In the genomic region with DNA sequence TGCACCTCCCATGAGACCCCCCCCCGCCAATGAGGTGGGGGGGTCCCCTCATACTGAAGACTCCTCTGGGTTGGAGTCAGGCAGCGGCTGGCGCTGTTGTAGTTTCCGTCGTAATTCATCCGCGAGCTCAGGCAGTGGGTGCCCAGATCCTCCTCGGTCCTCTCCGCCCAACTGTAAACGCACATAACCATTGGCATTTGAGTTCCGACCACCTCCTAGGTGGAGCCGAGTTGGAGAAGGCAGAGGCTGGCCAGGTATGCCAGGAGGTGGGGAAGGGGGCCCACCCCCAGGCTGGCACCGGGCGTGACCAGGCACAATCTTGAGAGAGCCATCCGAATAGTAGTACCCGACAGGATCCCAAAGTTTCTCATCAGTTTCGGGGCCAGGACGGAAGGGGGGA, we compare ENCODE assay signal across 17 mouse cellular contexts. TPM values are rescaled to one million over a fixed set of nuclear protein-coding genes. Genes with fewer than 3 reads are reported as not detected.
DNase-seq lines count a peak whose midpoint lies in the region; ATAC-seq and TF ChIP-seq lines count a peak whose summit lies in the region.
"Had no signal": no experiment of that assay in that cellular context is flagged by ENCODE, and none has a peak within 500 bp of the region (broad histone marks: within the 10 kb centered on the region; RNA-seq: fewer than 3 reads in every experiment).

No protein-coding gene starts in this region.

- H3K36me3 ChIP-seq in lung, embryonic 14.5 days (ENCODE audit: insufficient read depth), result peaks cover 66% of the 10 kb centered on the region
- peaks cover 66% of the 10 kb centered on the region for H3K36me3 ChIP-seq in embryonic facial prominence, embryonic 10.5 days (replicated peaks)
- H3K36me3 ChIP-seq in limb, embryonic 10.5 days, result peaks cover 66% of the 10 kb centered on the region

- intact Hi-C loops in heart, postnatal 36 days (cut with DNase I), result loop anchor here (5.0 kb wide), 1 partner anchor 188 kb away; no protein-coding TSS in a partner anchor

- no peak for TF ChIP-seq CTCF in lung, embryonic 14.5 days (IDR thresholded peaks at IDR 0.05; ENCODE audit: low read depth)

- H3K4me3 ChIP-seq in lung, embryonic 14.5 days (ENCODE audit: low read depth, low read length), result no peak overlapping the region
- H3K4me3 ChIP-seq in embryonic facial prominence, embryonic 10.5 days, result peak overlapping the region; percentile 0; the same call in 1 of the 2 replicates
- H3K4me3 ChIP-seq in limb, embryonic 10.5 days, result peak overlapping the region; percentile 14; the same call in 1 of the 2 replicates
- H3K4me3 ChIP-seq: heart, embryonic 15.5 days; hindbrain, embryonic 10.5 days; liver, embryonic 12.5 days had no signal

- peak overlapping the region; percentile 3; the same call in 1 of the 2 replicates for H3K9ac ChIP-seq in lung, embryonic 14.5 days
- H3K9ac ChIP-seq: heart, embryonic 15.5 days; liver, embryonic 12.5 days had no signal

- WGBS in lung, embryonic 14.5 days, result 77% methylated on average over 18 of the region's 18 CpGs
- 89% methylated on average over 18 of the region's 18 CpGs for WGBS in embryonic facial prominence, embryonic 10.5 days
- WGBS in limb, embryonic 10.5 days, result 88% methylated on average over 18 of the region's 18 CpGs

- H3K4me1 ChIP-seq in lung, embryonic 14.5 days (ENCODE audit: insufficient read depth), result peaks cover 12% of the 10 kb centered on the region
- peaks cover 65% of the 10 kb centered on the region for H3K4me1 ChIP-seq in embryonic facial prominence, embryonic 10.5 days
- H3K4me1 ChIP-seq in limb, embryonic 10.5 days, result peaks cover 57% of the 10 kb centered on the region

- no peak overlapping the region for H3K4me2 ChIP-seq in lung, embryonic 14.5 days
- H3K4me2 ChIP-seq: heart, embryonic 15.5 days; liver, embryonic 12.5 days had no signal

- ATAC-seq in lung, embryonic 14.5 days (ENCODE audit: insufficient read depth), result no peak
- ATAC-seq in monocyte, adult 5-6 weeks (replicated peaks; ENCODE audit: insufficient number of reproducible peaks, low FRiP score, low TSS enrichment, poor library complexity, severe bottlenecking), result no peak
- ATAC-seq: forebrain, embryonic 16.5 days; inflammation-experienced regulatory T-cells, adult 6 months; liver, embryonic 12.5 days had no signal

- H3K27ac ChIP-seq in lung, embryonic 14.5 days (ENCODE audit: low read depth), result no peak overlapping the region
- no peak overlapping the region for H3K27ac ChIP-seq in embryonic facial prominence, embryonic 10.5 days (replicated peaks)
- no peak overlapping the region for H3K27ac ChIP-seq in limb, embryonic 10.5 days
- H3K27ac ChIP-seq: heart, embryonic 15.5 days; hindbrain, embryonic 10.5 days; liver, embryonic 12.5 days had no signal

- H3K9me3 ChIP-seq in lung, embryonic 14.5 days (ENCODE audit: low read depth, low read length), result no peaks in the 10 kb centered on the region
- no peaks in the 10 kb centered on the region for H3K9me3 ChIP-seq in embryonic facial prominence, embryonic 10.5 days
- H3K9me3 ChIP-seq in limb, embryonic 10.5 days (replicated peaks), result no peaks in the 10 kb centered on the region
- H3K9me3 ChIP-seq: heart, embryonic 15.5 days; hindbrain, embryonic 10.5 days; liver, embryonic 12.5 days had no signal

- DNase-seq in heart, adult 11 months, result peak; percentile 92
- DNase-seq in heart, postnatal 36 days, result no peak
- DNase-seq in lung, embryonic 14.5 days, result no peak
- DNase-seq in lung, postnatal 10 days, result no peak
- DNase-seq in embryonic facial prominence, embryonic 10.5 days (ENCODE audit: low spot score), result no peak
- no peak for DNase-seq in limb, embryonic 10.5 days (ENCODE audit: low spot score)
- no peak for DNase-seq in ovary, postnatal 36 days (ENCODE audit: low spot score)
- DNase-seq: adrenal gland, adult 8-10 months; B cell, adult 2 months; right cerebral cortex, postnatal 25 days; thymus, postnatal 36 days had no signal

- no peaks in the 10 kb centered on the region for H3K27me3 ChIP-seq in lung, embryonic 14.5 days (ENCODE audit: insufficient read depth, low read length)
- H3K27me3 ChIP-seq in embryonic facial prominence, embryonic 10.5 days (replicated peaks; ENCODE audit: low read depth, poor library complexity, severe bottlenecking), result no peaks in the 10 kb centered on the region
- H3K27me3 ChIP-seq in limb, embryonic 10.5 days (ENCODE audit: low read depth, poor library complexity, severe bottlenecking), result no peaks in the 10 kb centered on the region
- H3K27me3 ChIP-seq: heart, embryonic 15.5 days had no signal

RNA-seq across cellular contexts. Expression of gene Ankrd39, which starts 2.2 kb away (rescaled TPM):
- total RNA-seq in heart, postnatal 36 days (2021), result 1 to 10 TPM; 7.3 to 7.8 TPM
- polyA plus RNA-seq in lung, embryonic 14.5 days (2014; fragmentation: Nextera tagmentation; extraction: Ambion mirVana), result 18.9 and 19.9 TPM in 2 replicates
- 18.9 and 20.3 TPM in 2 replicates for polyA plus RNA-seq in embryonic facial prominence, embryonic 10.5 days (2016; fragmentation: Nextera tagmentation; extraction: Ambion mirVana)
- 19.5 and 20.3 TPM in 2 replicates for polyA plus RNA-seq in limb, embryonic 10.5 days (2016; fragmentation: Nextera tagmentation; extraction: Ambion mirVana)
- 4.9 to 7.9 TPM (median 7.6 TPM) in 3 replicates for total RNA-seq in monocyte, adult 5-6 weeks (2017)

RNA-seq across cellular contexts. Expression of gene Sema4c, which starts 8.7 kb away (rescaled TPM):
- 10 to 100 TPM; 15.0 to 17.1 TPM for total RNA-seq in heart, postnatal 36 days (2021)
- 2.2 and 2.7 TPM in 2 replicates for polyA plus RNA-seq in lung, embryonic 14.5 days (2014; fragmentation: Nextera tagmentation; extraction: Ambion mirVana)
- 24.9 and 25.9 TPM in 2 replicates for polyA plus RNA-seq in embryonic facial prominence, embryonic 10.5 days (2016; fragmentation: Nextera tagmentation; extraction: Ambion mirVana)
- polyA plus RNA-seq in limb, embryonic 10.5 days (2016; fragmentation: Nextera tagmentation; extraction: Ambion mirVana), result 28.5 and 34.2 TPM in 2 replicates
- total RNA-seq in monocyte, adult 5-6 weeks (2017), result 7.7 to 16.7 TPM (median 7.8 TPM) in 3 replicates

RNA-seq across cellular contexts. Expression of gene Gm42417, which starts 10.3 kb away (rescaled TPM):
- 100 to 1,000 TPM in 1 of 2 experiments, 10 to 100 TPM in 1; 93.9 to 209 TPM for total RNA-seq in heart, postnatal 36 days (2021)
- not detected in 2 replicates for polyA plus RNA-seq in lung, embryonic 14.5 days (2014; fragmentation: Nextera tagmentation; extraction: Ambion mirVana)
- 0.54 TPM in 1 of 2 replicates, not detected in the other for polyA plus RNA-seq in embryonic facial prominence, embryonic 10.5 days (2016; fragmentation: Nextera tagmentation; extraction: Ambion mirVana)
- polyA plus RNA-seq in limb, embryonic 10.5 days (2016; fragmentation: Nextera tagmentation; extraction: Ambion mirVana), result 0.39 TPM in 1 of 2 replicates, not detected in the other
- total RNA-seq in monocyte, adult 5-6 weeks (2017), result not detected in 3 replicates
- total RNA-seq: adrenal gland, adult 8-10 months had no signal
- polyA plus RNA-seq: heart, embryonic 15.5 days had no signal

RNA-seq across cellular contexts. Expression of gene Ankrd23, which starts 12.8 kb away (rescaled TPM):
- 100 to 1,000 TPM; 203 to 373 TPM for total RNA-seq in heart, postnatal 36 days (2021)
- 11.6 and 11.7 TPM in 2 replicates for polyA plus RNA-seq in lung, embryonic 14.5 days (2014; fragmentation: Nextera tagmentation; extraction: Ambion mirVana)
- 15.5 and 16.6 TPM in 2 replicates for polyA plus RNA-seq in embryonic facial prominence, embryonic 10.5 days (2016; fragmentation: Nextera tagmentation; extraction: Ambion mirVana)
- polyA plus RNA-seq in limb, embryonic 10.5 days (2016; fragmentation: Nextera tagmentation; extraction: Ambion mirVana), result 14.3 and 16.8 TPM in 2 replicates
- total RNA-seq in monocyte, adult 5-6 weeks (2017), result 9.4 to 21.2 TPM (median 19.1 TPM) in 3 replicates

RNA-seq across cellular contexts. Expression of gene Cnnm3, which starts 37.8 kb away (rescaled TPM):
- 10 to 100 TPM; 16.0 to 19.2 TPM for total RNA-seq in heart, postnatal 36 days (2021)
- polyA plus RNA-seq in lung, embryonic 14.5 days (2014; fragmentation: Nextera tagmentation; extraction: Ambion mirVana), result 5.4 and 5.9 TPM in 2 replicates
- 3.5 and 3.6 TPM in 2 replicates for polyA plus RNA-seq in embryonic facial prominence, embryonic 10.5 days (2016; fragmentation: Nextera tagmentation; extraction: Ambion mirVana)
- polyA plus RNA-seq in limb, embryonic 10.5 days (2016; fragmentation: Nextera tagmentation; extraction: Ambion mirVana), result 3.6 and 4.5 TPM in 2 replicates
- 3.9 to 11.4 TPM (median 6.2 TPM) in 3 replicates for total RNA-seq in monocyte, adult 5-6 weeks (2017)
